Comparison of ENCODE assay signal across 15 mouse cellular contexts in the genomic region with DNA sequence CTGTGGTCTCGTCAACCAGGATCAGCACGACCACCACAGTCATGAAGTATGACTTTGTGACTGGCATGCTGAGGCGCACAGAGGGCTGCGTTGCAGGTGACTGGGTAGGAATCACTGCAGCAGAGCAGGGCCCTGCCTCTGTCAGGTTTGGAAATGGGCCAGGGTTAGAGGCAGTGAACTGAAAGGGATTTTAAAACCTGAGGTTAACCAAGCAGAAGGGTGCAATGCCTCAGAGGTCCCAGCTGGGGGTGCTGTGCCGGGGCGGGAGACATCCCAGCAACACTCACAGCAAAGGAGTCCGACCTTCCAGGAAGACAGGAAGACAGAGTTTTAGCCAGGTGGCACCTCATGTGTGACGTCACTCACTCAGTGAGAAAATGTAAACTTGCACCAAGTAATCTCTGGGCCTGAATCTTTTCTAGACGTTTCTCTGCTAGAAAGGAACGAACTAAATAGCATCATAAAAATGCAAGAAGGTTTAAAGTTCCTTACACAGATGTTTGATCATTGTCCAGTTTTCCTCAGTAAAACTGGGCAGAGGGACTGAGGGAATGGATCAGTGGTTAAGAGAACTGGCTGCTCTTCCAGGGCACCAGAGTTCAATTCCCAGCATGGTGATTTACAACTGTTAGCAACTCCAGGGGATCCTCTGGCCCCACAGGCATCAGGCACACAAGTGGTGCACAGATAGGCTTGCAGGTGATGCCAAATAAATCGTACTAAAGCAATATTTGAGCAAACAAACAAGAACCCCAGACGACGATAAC. TPM values are rescaled to one million over a fixed set of nuclear protein-coding genes. Genes with fewer than 3 reads are reported as not detected.
A peak's percentile ranks its signal among the peaks of the same experiment; 100 is the strongest.
DNase-seq lines count a peak whose midpoint lies in the region; ATAC-seq and TF ChIP-seq lines count a peak whose summit lies in the region.
"Had no signal": no experiment of that assay in that cellular context is flagged by ENCODE, and none has a peak within 500 bp of the region (broad histone marks: within the 10 kb centered on the region; RNA-seq: fewer than 3 reads in every experiment).

Defb29 (minus strand) TSS at position 155 of the 767 bp plus-strand sequence.

- no peak for DNase-seq in liver, adult 2 months (ENCODE audit: extremely low read depth, low read depth, low spot score)
- DNase-seq in liver (no peak), Patski (ENCODE audit: low read depth, low spot score) (no peak)
- DNase-seq in testis, postnatal 10 days (ENCODE audit: low spot score) = peak; percentile 56
- no peak for DNase-seq in urinary bladder, postnatal 10 days (ENCODE audit: low spot score)
- no peak for DNase-seq in frontal cortex, postnatal 36 days (ENCODE audit: low spot score in 2 of 2)
- DNase-seq: heart, postnatal 14 days had no signal

- peaks cover 4% of the 10 kb centered on the region; the same call in 1 of the 2 replicates for H3K9me3 ChIP-seq in kidney, embryonic 15.5 days (replicated peaks)
- H3K9me3 ChIP-seq in heart, embryonic 12.5 days (replicated peaks) = peaks cover 4% of the 10 kb centered on the region

- no peak within 1 kb of the TSS for H3K9ac ChIP-seq in liver, adult 2 months (ENCODE audit: low read depth, low read length)
- no peak within 1 kb of the TSS for H3K9ac ChIP-seq in kidney, embryonic 15.5 days
- no peak within 1 kb of the TSS for H3K9ac ChIP-seq in heart, embryonic 12.5 days
- H3K9ac ChIP-seq: liver, embryonic 14.5 days had no signal

- H3K79me2 ChIP-seq in liver, adult 2 months (ENCODE audit: control insufficient read depth, insufficient read depth, low read length) = no peaks in the 10 kb centered on the region

- no peaks in the 10 kb centered on the region for H3K36me3 ChIP-seq in liver, adult 2 months (ENCODE audit: control insufficient read depth, insufficient read depth, low read length)
- H3K36me3 ChIP-seq in kidney, embryonic 15.5 days = no peaks in the 10 kb centered on the region
- no peaks in the 10 kb centered on the region for H3K36me3 ChIP-seq in heart, embryonic 12.5 days

- in situ Hi-C loops in Patski (cut with MboI; ENCODE audit: low pct_unique_long_range_greater_than_20kb) = no loop called here

- H3K27me3 ChIP-seq in liver, adult 2 months (ENCODE audit: control insufficient read depth, insufficient read depth, low read length) = no peaks in the 10 kb centered on the region
- no peaks in the 10 kb centered on the region for H3K27me3 ChIP-seq in Patski
- H3K27me3 ChIP-seq in kidney, embryonic 15.5 days = no peaks in the 10 kb centered on the region
- no peaks in the 10 kb centered on the region for H3K27me3 ChIP-seq in heart, embryonic 12.5 days (replicated peaks)

- ATAC-seq in Patski = no peak
- peak; percentile 10; the same call in 1 of the 2 replicates for ATAC-seq in kidney, embryonic 15.5 days (replicated peaks; ENCODE audit: low FRiP score)
- no peak for ATAC-seq in heart, embryonic 12.5 days (ENCODE audit: insufficient number of reproducible peaks, low FRiP score)

- TF ChIP-seq CTCF in liver, adult 2 months (IDR thresholded peaks at IDR 0.05; ENCODE audit: low read depth, low read length) = 0 out of 2 replicates have a peak, but pooled peaks have one; percentile 26
- TF ChIP-seq CTCF in Patski (IDR thresholded peaks at IDR 0.05) = peak; percentile 59

- TF ChIP-seq POLR2A in liver, adult 2 months (IDR thresholded peaks at IDR 0.05; ENCODE audit: extremely low read depth, insufficient read depth, low read length) = no peak

- no peak within 1 kb of the TSS for H3K27ac ChIP-seq in liver, adult 2 months (replicated peaks; ENCODE audit: insufficient read depth, low read depth, low read length)
- 0 out of 2 replicates have a peak within 1 kb of the TSS, but pooled peaks have one; percentile 41 for H3K27ac ChIP-seq in kidney, embryonic 15.5 days
- no peak within 1 kb of the TSS for H3K27ac ChIP-seq in heart, embryonic 12.5 days (ENCODE audit: poor library complexity, severe bottlenecking)
- H3K27ac ChIP-seq: liver, embryonic 14.5 days had no signal

- 54% methylated on average over 13 of the region's 13 CpGs for WGBS in liver, adult 2 months
- WGBS in kidney, embryonic 15.5 days = 37% methylated on average over 13 of the region's 13 CpGs
- WGBS in heart, embryonic 12.5 days = 51% methylated on average over 13 of the region's 13 CpGs

- no peak within 1 kb of the TSS for H3K4me2 ChIP-seq in kidney, embryonic 15.5 days
- H3K4me2 ChIP-seq in heart, embryonic 12.5 days = no peak within 1 kb of the TSS

- POLR2A ChIA-PET in Patski (lab: Charles Lee) = no interaction called here

- no peak within 1 kb of the TSS for H3K4me3 ChIP-seq in liver, adult 2 months (ENCODE audit: insufficient read depth, low read depth, low read length)
- no peak within 1 kb of the TSS for H3K4me3 ChIP-seq in kidney, embryonic 15.5 days (replicated peaks)
- H3K4me3 ChIP-seq in heart, embryonic 12.5 days = no peak within 1 kb of the TSS
- H3K4me3 ChIP-seq: megakaryocyte, embryonic 14.5 days had no signal

- CTCF ChIA-PET in Patski (lab: Charles Lee) = interaction anchor here (1.2 to 1.3 kb wide), 2 partner anchors 76 to 90 kb away, joined by 3 read pairs; no protein-coding TSS in a partner anchor

- H3K4me1 ChIP-seq in liver, adult 2 months (ENCODE audit: control insufficient read depth, insufficient read depth, low read length) = no peaks in the 10 kb centered on the region
- peaks cover 32% of the 10 kb centered on the region for H3K4me1 ChIP-seq in kidney, embryonic 15.5 days
- H3K4me1 ChIP-seq in heart, embryonic 12.5 days (replicated peaks) = 0 out of 2 replicates have a peak, but pooled peaks cover 3% of the 10 kb centered on the region

RNA-seq across cellular contexts. Expression of gene Defb29, which starts in this region (rescaled TPM):
- total RNA-seq in liver, adult 2 months (2014; rRNA removed) = not detected in 2 replicates
- polyA plus RNA-seq in liver, adult 2 months (2012; rRNA removed) = not detected in 2 replicates
- polyA plus RNA-seq in Patski (2021) = 0.14 TPM
- polyA plus RNA-seq in kidney, embryonic 15.5 days (2015; fragmentation: Nextera tagmentation; extraction: Ambion mirVana) = 0.90 and 1.6 TPM in 2 replicates
- not detected in 2 replicates for polyA plus RNA-seq in heart, embryonic 12.5 days (2016; fragmentation: Nextera tagmentation; extraction: Ambion mirVana)
- total RNA-seq: granulocyte monocyte progenitor cell, adult 5-6 weeks; heart, postnatal 14 days; left cerebral cortex, adult 18-20 months had no signal
- polyA plus RNA-seq: embryonic facial prominence, embryonic 14.5 days; intestine, embryonic 14.5 days; liver, embryonic 14.5 days had no signal
